Mouse (Mus musculus) 3134 (cell line): Measurements from ENCODE around the gene Rnf169.
"Not testable (repeated sequence)": the region's sequence is repeated elsewhere in the genome, so short reads cannot be mapped to it uniquely, and the experiment has no call there.

ENCODE experiments used
- DNase-seq: peaks from one replicate; pipeline ENCODE4 v3.0.0-alpha.2; 2011; ENCODE audit warnings: low spot score; ENCODE audit not compliant: insufficient read length; ENCODE audit errors: extremely low read depth

The Rnf169 gene

GRCm38 (mm10) chr7:99953442-99954098 lies 26.7 kb downstream of the Rnf169 start:
- no peak for DNase-seq

- DNase-seq: peak; percentile 14
Observed at GRCm38 (mm10) chr7:99947329-99947728, 32.9 kb downstream of the Rnf169 start.

DNA sequence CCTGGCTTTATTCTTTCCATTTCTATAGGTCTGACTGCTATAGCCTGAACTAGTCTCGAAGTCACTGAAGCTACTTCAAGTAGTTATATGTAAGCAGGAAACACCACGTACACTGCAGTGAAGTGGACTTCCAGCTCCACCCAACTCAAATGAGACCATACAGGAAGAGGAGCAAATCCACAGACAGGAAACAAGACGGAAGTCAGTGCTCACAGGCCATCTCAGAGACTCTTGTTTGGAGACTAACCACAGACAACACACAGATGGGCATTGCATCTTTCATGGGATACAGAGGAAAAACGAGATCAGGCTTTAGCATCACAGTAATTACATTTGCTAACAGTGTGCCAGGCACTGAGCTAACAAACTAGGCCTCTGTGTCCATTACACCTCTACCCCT lies 33.9 kb downstream of the Rnf169 start:
- DNase-seq: no peak

- no peak for DNase-seq
Observed at GRCm38 (mm10) chr7:99945939-99946338, 34.3 kb downstream of the Rnf169 start.

DNA sequence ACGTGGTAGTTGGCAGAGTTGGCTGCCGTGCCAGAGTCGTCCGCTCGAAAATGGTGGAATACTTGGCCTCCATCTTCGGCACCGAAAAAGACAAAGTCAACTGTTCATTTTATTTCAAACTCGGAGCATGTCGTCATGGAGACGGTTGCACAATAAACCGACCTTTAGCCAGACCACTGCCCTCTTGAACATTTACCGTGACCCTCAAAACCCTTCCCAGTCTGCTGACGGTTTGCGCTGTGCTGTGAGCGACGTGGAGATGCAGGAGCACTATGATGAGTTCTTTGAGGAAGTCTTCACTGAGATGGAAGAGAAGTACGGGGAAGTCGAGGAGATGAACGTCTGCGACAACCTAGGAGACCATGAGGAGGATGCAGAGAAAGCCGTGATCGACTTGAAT lies 35.2 kb downstream of the Rnf169 start:
- DNase-seq: not testable (repeated sequence)

- no peak for DNase-seq
Observed at GRCm38 (mm10) chr7:99944520-99944919, 35.7 kb downstream of the Rnf169 start.

DNA sequence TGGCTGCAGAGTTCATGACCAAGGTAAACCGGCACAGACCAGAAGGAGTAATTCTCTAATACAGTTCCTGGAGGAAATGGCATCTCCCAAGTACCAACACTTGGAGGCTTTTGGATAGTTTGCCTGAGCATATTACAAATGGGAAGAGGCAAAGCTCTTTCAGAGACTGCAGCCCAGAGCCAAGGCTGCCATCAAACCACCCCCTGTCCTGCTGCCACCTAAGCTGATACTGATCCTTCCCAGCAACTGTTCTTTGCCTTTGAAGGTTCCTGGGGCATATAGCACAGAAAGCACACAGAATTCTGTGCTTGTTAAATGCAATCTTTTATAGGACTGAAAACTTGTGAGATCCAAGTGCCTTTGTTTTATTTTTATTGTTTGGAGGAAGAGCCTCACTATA lies 39.6 kb downstream of the Rnf169 start:
- no peak for DNase-seq

- no peak for DNase-seq
Observed at GRCm38 (mm10) chr7:99935758-99936157, 44.5 kb downstream of the Rnf169 start.

DNA sequence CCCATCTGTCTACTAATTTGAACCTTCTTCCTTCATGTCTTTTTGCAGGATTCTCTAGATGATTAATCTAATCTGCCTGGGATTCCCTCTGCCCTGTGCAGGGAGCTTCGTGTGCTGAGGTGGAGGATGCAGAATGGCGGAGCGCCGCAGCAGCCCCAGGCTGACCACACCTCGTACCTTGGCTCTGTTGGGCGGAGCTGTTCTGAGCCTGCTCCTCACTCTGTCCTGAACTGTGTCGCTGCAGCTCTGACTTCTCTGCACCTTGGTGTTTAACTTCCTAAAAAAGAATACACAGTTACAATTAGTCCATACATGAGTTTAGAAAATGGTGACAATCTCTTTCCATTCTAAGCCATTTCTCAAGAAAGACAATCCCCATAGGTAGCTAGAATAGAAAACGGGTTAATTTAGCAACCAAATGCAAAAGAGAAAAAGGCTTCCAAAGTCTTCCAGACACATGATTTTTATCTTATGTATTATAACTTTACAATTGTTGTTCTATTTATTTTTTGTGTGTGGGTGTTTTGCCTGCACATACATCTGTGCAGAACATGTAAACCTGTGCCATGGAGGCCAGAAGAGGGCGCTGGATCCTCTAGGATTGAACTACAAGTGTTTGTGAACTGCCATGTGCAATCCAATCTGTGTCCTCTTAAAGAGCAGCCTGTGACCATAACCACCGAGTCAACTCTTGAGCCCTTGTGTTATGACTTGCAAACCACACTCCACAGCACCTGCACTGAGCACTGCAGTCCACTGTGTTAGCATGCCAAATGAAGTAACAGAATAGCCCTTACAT lies 53.1 kb downstream of the Rnf169 start:
- no peak for DNase-seq

GRCm38 (mm10) chr7:99920416-99920815 lies 59.8 kb downstream of the Rnf169 start:
- DNase-seq: no peak

DNA sequence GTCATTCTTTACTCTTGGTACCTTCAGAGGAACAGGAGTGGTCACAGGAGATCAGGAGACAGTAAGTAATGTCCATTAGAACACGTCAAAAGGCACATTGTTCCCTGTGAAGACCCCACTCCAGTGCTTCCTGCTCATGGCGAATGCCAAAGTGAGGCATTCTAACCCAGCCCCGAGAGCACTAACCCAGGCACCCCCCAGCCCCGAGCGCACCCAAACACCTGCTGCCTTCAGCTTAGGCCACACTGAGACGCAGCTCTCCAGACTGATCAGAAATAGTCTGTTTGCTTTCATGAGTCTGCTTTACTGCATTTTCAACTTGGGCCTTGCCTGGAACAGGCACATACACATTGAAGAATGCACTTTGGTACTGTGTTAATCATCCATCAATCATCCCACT lies 60.3 kb downstream of the Rnf169 start:
- no peak for DNase-seq

- DNase-seq: no peak
Observed at GRCm38 (mm10) chr7:99919164-99919563, 61.1 kb downstream of the Rnf169 start.

DNA sequence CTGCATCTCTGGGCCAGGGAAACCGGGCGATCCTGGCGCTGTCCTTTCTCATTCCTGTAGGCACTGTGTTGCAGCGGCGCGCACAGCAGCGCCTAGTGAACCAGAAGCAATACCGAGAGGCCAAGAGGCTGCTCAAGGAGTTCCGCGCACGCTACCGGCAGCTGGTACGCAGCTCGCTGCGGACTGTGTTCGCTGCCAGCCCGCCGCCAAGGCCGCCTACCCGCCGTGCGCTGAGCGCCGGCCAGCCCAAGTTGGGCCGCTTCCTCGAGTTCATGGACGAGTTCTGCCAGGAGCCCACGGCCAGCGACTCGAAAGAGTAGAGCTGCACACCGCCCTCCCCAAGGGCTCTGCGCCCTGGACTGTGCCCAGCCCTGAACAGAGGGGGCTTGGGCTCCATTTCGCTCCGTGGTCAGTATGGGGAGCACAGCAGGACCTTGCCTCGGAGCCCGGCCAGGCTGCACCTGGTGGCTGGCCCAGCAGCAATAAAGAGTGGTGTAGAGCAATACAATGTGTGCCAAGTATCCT lies 62.9 kb downstream of the Rnf169 start:
- peak; percentile 16 for DNase-seq

GRCm38 (mm10) chr7:99916741-99917319 lies 63.4 kb downstream of the Rnf169 start:
- DNase-seq: no peak

- DNase-seq: no peak
Observed at GRCm38 (mm10) chr7:99915511-99915910, 64.7 kb downstream of the Rnf169 start.

- no peak for DNase-seq
Observed at GRCm38 (mm10) chr7:99914316-99914715, 65.9 kb downstream of the Rnf169 start.

- DNase-seq: no peak
Observed at GRCm38 (mm10) chr7:99911038-99911437, 69.2 kb downstream of the Rnf169 start.

GRCm38 (mm10) chr7:99907463-99907862 lies 72.8 kb downstream of the Rnf169 start:
- DNase-seq: no peak

- no peak for DNase-seq
Observed at GRCm38 (mm10) chr7:99906346-99906745, 73.9 kb downstream of the Rnf169 start.

GRCm38 (mm10) chr7:99904421-99905005 lies 75.7 kb downstream of the Rnf169 start:
- no peak for DNase-seq
